Mouse (Mus musculus): ENCODE results near the gene Gstp2.

DNA sequence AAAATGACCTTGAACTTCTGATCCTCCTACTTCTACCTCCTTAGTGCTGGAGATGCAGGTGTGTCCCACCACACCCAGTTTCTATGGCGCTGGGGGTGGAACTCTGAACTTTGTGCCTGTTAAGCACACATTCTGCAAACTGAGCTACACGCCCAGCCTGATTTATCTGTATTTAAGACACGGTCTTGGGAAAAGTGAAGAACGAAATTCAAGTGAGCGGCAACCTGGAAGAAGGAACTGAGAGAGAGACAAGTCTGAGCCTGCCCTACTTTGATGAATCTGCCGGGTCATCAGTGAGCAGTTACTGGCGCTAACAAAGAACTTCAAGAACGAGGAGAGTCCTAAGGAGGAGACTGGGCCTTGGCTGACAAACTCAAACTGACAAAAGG is 1.0 kb upstream of the Gstp2 start:
- TF ChIP-seq CTCF (IDR thresholded peaks at IDR 0.05; ENCODE audit: extremely low read depth, insufficient read depth, low read length) (no peak), POLR2A (IDR thresholded peaks at IDR 0.05; ENCODE audit: extremely low read depth, insufficient read depth, low read length) (no peak)

Data from cortical plate, adult 2 months (tissue).